Mouse (Mus musculus): ENCODE measurements around the gene Akap17b.
"Not testable (repeated sequence)": the region's sequence is repeated elsewhere in the genome, so short reads cannot be mapped to it uniquely, and the experiment has no call there.

The Akap17b gene

DNA sequence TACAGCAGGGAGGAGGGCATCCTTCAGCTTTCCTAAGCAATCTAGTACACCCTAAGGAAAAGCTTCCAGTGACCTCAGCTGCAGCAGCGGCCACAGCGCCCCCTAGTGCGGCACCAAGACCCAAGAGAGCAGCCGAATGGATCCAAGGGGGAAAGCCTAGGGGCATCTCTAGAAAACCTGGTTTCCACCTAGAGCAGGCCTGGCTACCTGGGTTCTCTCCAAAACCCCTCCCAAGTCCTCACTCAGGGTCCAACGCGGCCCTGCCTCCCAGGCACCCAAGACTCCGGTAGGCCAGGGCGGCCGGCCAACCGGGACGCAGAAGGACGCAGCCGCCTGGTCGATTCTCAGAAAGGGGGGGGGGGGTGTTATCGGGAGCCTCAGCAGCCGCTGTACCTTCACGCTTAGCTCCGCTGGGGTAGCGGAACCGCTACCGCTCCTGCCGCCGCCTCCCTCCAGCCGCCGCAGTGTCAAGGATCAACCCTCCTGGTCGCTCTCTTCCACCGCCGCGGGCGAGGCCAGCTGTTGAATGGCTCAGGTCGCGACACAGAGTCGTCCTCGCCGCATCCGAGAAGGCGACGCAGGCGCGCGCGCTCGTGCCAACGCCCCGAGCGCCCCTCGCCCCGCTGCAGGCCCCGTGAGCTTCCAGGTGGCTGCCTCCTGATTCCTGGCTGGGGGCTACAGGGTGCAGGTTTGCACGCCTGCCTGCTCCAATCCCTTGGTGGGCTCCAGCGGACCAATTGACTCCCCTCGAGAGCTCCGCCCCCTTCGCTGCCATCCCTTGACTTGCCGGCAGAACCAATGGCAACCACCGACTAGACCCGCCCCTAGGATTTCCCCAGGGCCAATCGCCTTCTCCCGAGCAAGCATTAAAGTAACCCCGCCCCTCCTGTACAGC lies at the start of gene Akap17b:
Akap17b (minus strand) TSS at position 739 of the 895 bp plus-strand sequence.
- DNase-seq: peak; percentile 91

DNA sequence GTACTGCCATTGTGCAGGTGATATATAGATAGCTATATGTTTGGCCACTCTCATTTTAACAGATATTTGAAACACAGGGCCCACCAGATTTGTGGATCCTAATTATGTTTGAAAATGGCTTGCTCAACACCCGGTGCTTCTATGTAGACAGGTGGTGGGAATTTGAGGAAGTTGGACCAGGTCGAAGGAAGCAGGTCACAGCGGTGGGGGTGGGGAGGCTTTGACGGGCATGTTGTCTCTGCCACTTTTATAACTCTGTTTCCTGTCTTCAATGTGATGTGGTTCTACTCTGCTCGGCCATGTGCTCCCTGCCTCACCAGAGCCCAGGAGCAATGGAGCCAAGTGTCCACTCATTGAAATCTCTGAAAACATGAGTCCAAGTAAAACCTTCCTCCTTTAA lies 46.2 kb upstream of the Akap17b start:
- no peak for DNase-seq

DNA sequence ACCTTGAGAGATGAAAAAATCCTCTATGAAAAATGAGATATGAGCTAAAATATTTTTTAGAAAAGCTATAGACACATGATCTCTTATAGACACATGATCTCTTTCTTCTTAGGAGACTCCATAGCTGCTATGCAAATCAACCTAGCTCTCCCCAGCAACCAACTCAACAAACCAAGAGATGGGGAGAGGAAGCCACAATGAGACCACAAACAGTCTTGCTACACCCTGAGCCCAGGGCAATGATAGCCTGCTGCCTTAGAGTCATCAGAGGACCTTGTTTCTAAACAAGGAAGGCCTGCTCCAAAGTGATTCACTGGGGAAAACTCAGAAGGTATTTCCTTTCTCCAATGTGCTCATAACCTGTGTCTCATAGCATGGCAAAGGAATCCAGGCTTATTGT lies 44.5 kb upstream of the Akap17b start:
- DNase-seq: no peak

DNA sequence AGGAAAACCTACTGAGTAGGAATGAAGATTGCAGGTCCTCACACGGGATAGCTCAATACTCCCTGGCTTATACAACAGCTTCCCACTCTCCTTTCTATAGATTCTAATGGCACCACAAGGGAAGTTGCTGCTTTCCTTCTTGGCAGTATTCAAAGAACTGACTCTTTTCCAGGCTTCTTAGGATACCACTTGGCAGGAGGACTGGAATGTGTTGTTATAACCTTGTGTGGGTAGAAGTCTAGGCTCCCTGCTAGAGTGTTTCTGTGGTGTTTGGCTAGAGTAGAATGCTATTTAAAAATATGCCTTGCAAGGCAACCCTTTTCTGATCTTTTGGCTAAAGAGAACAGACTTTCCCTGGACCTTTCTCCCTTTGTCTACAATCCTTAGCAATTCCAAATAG lies 31.6 kb upstream of the Akap17b start:
- no peak for DNase-seq

DNA sequence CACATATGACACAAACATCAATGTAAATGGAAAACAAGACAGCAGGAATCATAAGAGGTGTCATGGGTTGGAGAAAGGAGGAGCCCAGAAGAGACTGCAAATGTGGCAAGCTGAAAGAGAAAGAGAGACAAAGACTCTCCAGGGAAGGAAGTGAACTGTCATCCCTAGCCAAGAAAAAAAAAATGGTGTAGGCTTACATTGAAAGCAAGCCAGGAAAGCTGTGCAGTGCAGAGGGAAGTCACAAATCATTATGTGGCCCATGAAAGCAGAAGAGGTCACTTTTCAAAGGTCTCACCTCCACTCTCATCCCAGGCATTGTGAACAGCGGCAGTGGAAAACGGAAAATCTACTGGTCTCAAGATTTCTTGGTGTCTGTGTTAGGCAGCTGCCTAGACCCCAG lies 27.5 kb upstream of the Akap17b start:
- no peak for DNase-seq

DNA sequence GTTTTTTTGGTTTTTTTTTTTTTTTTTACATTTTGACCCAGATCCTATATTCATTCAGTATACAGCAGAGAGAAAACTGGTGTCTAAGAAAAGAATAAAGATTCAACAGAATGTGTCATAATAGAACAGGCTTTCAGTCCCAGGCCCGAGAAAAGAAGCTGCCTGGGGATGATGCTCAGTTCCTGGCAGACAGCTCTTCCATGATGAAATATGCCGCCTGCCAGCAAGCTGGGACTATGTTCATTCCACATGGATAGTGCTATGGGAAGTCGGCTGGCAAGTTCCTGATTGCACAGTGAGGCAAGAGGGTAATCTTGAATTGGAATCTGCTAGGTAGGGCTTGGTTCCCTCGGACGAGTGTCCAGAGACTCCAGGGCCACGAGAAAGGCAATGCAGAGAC lies 5.1 kb downstream of the Akap17b start:
- no peak for DNase-seq

DNA sequence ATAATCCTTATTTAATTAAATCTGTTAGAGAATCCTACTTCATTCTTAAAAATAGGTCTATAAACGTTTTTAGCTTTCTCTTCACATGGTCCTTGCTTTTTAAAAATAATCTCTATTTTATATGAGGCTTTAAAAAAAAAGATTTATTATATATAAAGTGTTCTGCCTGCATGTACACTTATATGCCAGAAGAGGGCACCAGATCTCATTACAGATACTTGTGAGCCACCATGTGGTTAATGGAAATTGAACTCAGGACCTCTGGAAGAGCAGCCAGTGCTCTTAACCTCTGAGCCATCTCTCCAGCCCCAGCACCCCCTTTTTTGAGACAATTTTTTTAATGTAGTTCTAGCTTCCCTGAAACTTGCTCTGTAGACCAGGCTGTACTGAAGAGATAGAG lies 14.4 kb downstream of the Akap17b start:
- DNase-seq: peak; percentile 7

DNA sequence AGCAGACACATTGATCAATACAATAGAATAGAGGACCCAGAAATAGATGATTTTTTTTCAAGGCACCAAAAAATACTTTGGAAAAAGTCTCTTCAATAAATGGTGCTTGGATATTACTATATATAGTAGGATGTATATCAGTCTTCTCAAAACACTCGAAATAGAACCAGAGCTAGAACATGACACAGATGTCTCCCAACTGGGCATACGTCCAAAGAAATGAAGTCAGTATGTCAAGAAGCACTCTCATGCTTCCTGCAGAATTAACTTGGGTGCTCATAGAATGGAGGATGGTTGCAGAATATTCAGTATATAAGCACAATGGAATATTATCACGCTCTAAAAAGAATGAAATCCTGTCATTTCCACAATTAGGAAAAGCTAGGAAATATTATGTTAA lies 17.1 kb downstream of the Akap17b start:
- no peak for DNase-seq

DNA sequence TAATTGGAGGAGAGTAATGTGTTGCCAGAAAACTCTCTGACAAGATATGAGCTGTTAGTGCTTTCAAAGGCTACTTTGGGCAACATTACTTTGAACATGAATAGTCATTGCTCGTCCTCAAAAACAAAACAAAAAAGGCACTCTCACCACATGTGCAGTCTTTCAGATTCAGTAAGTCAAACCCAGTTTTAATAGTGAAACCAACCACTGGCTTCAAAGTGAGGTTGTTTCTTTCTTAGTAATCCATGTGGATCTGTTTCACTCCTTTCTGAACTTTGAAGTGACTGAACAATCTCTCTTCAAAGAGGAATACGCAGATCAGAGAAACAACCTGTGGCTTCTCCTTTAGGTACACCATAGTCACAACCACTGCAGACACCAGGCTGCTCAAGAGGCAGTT lies 36.1 kb downstream of the Akap17b start:
- DNase-seq: no peak

DNA sequence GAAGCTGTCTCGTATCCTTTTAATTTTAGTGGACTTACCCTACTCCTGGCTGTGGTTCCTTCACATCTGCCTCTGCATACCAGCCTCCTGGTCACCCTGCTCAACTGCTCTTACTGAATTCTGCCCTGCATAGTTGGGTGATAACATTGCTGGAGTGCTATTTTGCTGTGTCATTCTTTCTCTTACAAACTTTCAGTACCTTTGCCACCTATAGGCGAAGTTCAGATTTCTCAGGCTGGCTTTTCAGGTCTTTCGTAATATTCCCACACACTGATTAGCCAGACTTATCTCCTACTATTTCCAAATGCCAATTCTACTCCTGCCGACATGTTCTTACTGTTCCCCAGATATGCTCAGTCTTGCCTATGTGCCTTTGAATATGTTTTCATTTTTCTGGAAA lies 41.2 kb downstream of the Akap17b start:
- DNase-seq: no peak

DNA sequence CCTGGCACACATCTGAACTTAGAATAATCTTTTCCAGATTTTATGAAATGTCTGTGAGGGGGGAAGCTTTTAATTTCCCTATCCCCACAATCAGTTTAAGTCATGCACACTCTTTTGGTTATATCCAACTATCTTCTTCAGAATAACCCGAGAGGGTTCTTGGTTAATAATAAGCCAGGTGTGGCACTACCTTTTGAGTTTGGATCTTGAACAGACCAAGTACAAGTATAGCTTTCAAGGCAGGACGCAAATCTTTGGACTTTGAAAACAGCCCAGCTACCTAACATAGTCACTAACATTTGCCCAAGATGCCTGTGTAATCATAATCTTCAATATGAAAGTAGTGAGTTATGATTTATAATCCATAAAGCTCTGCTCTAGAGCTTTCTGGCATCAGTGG lies 42.3 kb downstream of the Akap17b start:
- no peak for DNase-seq

DNA sequence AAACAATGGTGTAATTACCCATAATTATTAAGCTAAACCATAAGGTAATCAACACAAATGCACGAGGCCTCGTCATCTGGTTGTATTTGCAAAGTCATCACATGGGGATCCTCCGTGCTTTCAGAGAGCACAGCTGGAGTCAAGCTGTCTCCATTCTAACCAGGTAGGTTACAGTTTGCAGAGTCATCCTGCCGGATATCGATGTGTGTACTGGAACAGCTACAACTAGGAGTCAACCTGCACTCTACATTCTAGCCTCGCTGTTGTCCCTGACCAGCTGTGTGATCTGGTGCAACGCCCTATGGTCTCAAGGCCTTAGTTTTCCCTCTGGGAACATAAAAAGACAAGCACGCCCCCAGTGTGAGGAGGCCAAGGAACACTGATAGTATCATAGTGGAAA lies 45.1 kb downstream of the Akap17b start:
- peak; percentile 3 for DNase-seq

DNA sequence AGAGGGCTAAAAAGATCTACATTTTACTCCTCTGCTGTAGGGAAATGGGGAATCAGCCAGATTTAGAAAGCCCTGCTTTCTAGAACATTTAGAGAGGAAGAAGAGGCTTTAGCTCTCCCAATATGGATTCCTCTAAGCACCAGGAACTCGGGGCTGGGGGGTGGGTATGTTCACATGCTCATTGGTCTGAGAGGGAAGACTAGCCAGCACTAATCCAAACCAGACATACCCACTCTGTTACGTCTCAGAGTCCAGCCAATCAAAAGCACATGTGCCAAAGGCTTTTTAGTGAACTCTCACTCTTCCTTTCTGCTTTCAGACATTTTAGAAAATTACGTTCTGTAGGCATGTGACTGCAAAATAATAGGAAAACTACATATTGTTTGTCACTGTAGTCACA lies 45.5 kb downstream of the Akap17b start:
- DNase-seq: peak; percentile 61

DNA sequence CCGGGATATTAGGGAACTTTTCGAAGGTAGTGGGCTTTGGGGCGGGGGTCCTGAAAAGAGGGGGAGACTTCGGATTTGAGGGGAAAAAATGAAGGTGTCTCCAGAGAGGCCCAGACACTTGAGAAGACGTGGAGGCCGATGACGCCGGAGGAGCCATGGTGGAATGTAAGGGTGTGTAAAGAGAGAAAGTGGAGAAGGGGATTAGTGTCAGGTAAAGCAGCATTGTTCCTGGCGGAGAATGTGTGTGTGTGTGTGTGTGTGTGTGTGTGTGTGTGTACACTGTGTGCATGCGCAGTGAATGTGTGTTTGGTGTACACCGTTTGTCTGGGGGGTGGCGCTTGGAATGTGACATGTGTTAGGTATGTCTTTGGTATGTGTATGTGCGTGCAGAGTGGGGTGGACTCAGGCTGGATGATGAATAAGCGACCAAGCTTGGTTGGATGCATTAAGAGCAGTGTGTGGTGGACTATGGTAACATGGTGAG lies 46.3 kb downstream of the Akap17b start:
- peak; percentile 25 for DNase-seq

DNA sequence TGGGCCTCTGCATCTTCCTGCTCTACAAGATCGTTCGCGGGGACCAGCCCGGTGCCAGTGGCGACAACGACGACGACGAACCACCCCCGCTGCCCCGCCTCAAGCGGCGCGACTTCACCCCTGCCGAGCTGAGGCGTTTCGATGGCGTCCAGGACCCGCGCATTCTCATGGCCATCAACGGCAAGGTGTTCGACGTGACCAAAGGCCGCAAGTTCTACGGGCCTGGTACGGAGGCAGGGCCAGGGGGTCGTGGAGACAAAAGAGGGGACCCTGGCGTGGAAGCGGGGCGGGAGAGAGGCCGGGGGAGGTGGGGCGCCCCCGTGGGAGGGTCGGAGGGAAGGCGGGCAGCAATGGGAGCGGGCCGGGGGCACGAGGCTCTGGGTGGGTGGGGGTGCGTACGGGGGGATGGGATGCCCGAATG lies 46.8 kb downstream of the Akap17b start:
- DNase-seq: peak; percentile 24

DNA sequence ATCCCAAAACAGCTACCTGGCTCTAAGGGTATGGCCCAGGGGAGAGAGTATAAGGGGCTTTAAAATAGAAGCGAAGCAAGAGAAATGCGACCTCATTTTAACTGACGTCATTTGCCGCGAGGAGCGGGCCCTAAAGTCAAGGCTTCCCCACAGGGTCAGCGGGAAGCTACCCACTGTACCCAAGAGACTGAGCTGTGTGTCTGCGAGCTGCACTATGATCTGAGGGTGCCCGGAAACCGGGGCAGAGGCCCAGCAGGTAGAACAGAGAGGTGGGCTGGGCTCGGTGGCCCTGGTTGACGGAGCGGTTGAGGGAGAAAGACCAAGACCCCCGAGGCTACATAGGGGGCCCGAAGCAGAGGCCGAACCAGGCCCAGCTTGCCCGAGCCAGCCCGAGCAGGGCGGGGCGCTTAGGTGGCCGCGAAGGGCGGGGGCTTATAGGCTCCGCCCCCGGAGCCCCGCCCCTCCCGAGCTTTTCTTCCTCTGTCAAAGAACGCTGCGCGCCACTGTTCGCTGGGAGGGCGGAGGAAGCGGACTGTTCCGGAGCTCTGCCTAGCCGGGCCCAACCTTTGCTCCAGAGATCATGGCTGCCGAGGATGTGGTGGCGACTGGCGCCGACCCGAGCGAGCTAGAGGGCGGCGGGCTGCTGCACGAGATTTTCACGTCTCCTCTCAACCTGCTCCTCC lies 47.3 kb downstream of the Akap17b start, which contains the start of gene Pgrmc1:
Pgrmc1 (plus strand) TSS at position 500 of the 683 bp plus-strand sequence.
- peak; percentile 91 for DNase-seq

DNA sequence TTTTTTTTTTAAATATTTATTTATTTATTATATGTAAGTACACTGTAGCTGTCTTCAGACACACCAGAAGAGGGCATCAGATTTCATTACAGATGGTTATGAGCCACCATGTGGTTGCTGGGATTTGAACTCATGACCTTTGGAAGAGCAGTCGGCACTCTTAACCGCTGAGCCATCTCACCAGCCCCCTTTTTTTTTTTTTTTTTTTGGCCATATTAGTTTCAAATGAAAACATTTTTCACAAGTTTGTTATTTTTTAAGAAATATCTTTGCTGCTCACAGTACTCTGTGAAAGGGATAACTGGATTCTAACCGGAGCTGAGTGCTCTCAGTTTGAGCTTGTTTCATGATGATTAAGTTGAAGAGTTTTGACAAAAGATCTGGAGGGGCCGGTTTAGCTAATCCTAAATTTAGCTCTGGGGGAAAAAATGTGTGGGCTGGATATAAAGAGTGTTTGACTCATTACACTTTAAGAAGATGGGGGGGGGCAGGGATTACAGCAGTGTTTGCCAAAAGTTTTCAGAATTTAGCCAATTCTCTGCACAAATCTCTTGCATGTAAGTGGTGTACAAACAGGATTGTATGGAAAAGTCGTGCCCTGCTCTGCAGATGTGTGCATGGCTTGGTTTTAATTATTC lies 48.6 kb downstream of the Akap17b start:
- DNase-seq: not testable (repeated sequence)

DNA sequence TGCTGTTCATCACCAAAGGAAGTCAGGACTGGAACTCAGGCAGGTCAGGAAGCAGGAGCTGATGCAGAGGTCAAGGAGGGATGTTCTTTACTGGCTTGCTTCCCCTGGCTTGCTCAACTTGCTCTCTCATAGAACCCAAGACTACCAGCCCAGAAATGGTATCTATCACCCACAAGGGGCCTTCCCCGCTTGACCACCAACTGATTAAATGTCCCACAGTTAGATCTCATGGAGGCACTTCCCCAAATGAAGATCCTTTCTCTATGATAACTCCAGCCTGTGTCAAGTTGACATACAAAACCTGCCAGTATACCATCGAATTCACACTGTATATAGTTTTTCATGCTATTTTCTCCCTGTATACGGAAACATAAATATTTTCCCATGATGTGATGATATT lies 49.9 kb downstream of the Akap17b start:
- DNase-seq: no peak

DNA sequence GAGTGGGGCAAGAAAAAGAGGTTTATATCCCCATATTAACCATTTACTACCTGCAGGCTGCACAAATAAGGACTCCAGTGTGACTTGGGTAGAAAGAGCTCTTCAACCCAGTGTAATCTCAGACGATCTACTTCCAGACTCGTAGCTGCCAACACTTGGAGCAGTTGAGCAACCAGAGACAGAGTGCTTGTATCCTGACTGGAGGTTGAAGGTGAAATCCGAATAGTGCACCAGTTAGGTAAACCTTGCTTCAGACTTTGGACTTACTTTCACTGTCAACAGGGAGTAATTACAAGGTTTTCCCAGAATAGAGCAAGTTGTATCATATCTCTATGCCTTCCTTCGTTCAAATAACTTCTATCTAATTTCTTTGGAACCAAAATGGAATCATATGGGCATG lies 53.7 kb downstream of the Akap17b start:
- no peak for DNase-seq

DNA sequence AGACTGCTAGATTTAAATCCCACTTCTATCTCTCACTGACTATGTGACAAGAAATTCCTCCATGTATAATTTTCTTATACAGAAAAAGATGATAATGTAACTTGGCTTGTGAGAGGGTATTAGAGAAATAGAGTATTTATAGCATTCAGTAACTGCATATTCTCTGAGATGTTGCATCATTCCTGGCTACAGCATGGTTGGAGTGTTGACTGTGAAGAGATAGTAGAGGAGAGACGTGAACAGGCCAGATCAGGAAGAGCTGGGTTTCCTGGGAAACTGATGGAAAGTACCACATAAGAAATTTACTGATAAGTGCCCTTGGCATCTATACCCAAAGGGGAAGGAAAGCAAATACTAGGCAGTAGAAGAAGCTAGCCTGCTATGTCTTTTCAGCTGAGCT lies 54.1 kb downstream of the Akap17b start:
- DNase-seq: no peak

DNA sequence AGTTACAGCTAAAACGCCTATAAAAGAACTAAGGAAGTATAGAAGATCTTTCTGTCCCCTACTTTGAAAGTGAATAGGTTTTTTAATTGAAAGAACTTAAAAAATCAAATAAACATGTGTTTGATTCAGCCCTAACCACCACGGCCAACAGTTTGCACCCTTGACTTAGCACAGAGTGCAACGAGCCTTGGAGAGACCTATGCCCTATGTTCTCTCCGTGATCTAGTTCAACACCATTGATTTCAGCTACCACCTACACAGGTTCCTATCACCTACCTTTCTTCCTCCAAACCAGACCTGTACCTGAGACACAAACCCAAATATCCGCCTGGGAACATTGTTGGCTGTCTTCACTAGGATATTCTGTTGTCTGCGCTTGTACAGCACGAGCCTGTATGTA lies 54.9 kb downstream of the Akap17b start:
- no peak for DNase-seq

DNA sequence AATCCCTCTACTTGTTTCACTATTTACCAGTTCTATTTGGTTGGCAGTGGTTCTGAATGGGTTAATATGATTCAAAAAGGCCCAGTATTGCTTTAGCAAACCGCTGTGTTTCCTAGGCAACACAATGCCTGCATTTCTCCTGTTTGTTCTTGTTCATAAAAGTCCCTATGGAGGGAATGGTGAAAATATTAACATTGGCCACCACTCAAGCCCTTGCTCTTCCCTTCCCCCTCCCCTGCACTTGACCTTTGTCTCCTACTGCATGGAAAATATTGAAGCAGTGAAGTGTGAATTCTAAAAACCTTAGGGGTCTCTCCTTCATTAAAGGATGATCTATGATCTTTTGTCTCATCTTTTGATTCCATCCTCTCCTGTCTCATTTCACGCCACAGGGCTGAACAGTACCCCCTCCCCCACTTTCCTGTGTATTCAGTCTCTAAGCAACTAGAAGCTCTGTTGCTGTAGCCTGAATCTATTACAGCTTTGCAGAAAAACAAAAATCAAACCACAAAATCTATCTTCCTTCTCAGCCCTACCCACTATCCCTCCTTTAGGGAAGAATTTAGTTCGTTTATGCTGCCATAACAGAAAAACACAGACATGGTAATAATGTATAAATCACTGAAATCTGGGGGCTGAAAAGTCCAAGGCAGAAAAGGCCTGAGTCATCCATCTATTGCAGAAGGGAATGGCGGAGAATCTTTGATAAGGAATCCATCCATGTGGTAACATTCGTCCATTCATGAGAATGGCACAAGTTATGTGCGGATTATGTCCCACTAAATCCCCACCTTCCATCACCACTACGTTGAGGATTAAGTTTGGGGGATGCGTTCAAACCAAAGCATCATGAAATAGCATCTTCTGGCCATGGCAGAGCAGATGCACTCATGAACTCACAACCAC lies 57.6 kb downstream of the Akap17b start:
- peak; percentile 15 for DNase-seq

All from embryo, embryonic 11 days (tissue).